Mouse (Mus musculus): ENCODE results near the gene Col18a1. TPM values are rescaled to one million over a fixed set of nuclear protein-coding genes. Genes with fewer than 3 reads are reported as not detected.

Col18a1 gene
- polyA plus RNA-seq, 1 experiment from 2014 or later, result 167 TPM

- Histone ChIP-seq H3K9me3 (ENCODE audit: low read length) (no peaks in the 10 kb centered on the region), H3K27ac (ENCODE audit: low read depth) (no peak overlapping the region), H3K36me3 (replicated peaks; ENCODE audit: insufficient read depth, low read length) (peaks cover 25% of the 10 kb centered on the region; the same call in 1 of the 2 replicates), H3K4me1 (ENCODE audit: insufficient read depth) (no peaks in the 10 kb centered on the region; the same call in 1 of the 2 replicates), H3K9ac (replicated peaks) (no peak overlapping the region), H3K4me3 (ENCODE audit: low read depth, low read length) (no peak overlapping the region), H3K27me3 (ENCODE audit: insufficient read depth, low read length) (no peaks in the 10 kb centered on the region), H3K4me2 (ENCODE audit: low read depth, low read length) (no peak overlapping the region)
- TF ChIP-seq CTCF (IDR thresholded peaks at IDR 0.05; ENCODE audit: low read depth), result peak; percentile 56
- TF ChIP-seq EP300 (IDR thresholded peaks at IDR 0.05; ENCODE audit: low read depth), result no peak
- DNase-seq (no peak), ATAC-seq (no peak)
Observed at GRCm38 (mm10) chr10:77064659-77065058, 101.7 kb downstream of the Col18a1 start.

GRCm38 (mm10) chr10:77064239-77064638, 102.1 kb downstream of the Col18a1 start:
- H3K27ac ChIP-seq (ENCODE audit: low read depth), result no peak overlapping the region
- WGBS (ENCODE audit: insufficient replicate concordance), result 56% methylated on average over 3 of the region's 3 CpGs
- H3K9ac ChIP-seq (replicated peaks), result no peak overlapping the region
- no peak overlapping the region for H3K4me2 ChIP-seq (ENCODE audit: low read depth, low read length)
- H3K4me3 ChIP-seq (ENCODE audit: low read depth, low read length), result no peak overlapping the region
- no peaks in the 10 kb centered on the region; the same call in 1 of the 2 replicates for H3K4me1 ChIP-seq (ENCODE audit: insufficient read depth)
- ATAC-seq, result no peak
- H3K27me3 ChIP-seq (ENCODE audit: insufficient read depth, low read length), result no peaks in the 10 kb centered on the region
- no peaks in the 10 kb centered on the region for H3K9me3 ChIP-seq (ENCODE audit: low read length)
- TF ChIP-seq EP300 (IDR thresholded peaks at IDR 0.05; ENCODE audit: low read depth), result no peak
- no peak for TF ChIP-seq CTCF (IDR thresholded peaks at IDR 0.05; ENCODE audit: low read depth)
- DNase-seq, result no peak
- peaks cover 23% of the 10 kb centered on the region; the same call in 1 of the 2 replicates for H3K36me3 ChIP-seq (replicated peaks; ENCODE audit: insufficient read depth, low read length)

GRCm38 (mm10) chr10:77062393-77063010, 103.8 kb downstream of the Col18a1 start:
- Histone ChIP-seq H3K36me3 (replicated peaks; ENCODE audit: insufficient read depth, low read length) (peaks cover 18% of the 10 kb centered on the region), H3K27me3 (ENCODE audit: insufficient read depth, low read length) (no peaks in the 10 kb centered on the region), H3K4me3 (ENCODE audit: low read depth, low read length) (no peak overlapping the region), H3K9ac (replicated peaks) (no peak overlapping the region), H3K27ac (ENCODE audit: low read depth) (no peak overlapping the region), H3K4me1 (ENCODE audit: insufficient read depth) (no peaks in the 10 kb centered on the region; the same call in 1 of the 2 replicates), H3K9me3 (ENCODE audit: low read length) (no peaks in the 10 kb centered on the region), H3K4me2 (ENCODE audit: low read depth, low read length) (no peak overlapping the region)
- 82% methylated on average over 11 of the region's 11 CpGs for WGBS (ENCODE audit: insufficient replicate concordance)
- no peak for DNase-seq
- TF ChIP-seq CTCF (IDR thresholded peaks at IDR 0.05; ENCODE audit: low read depth) (no peak), EP300 (IDR thresholded peaks at IDR 0.05; ENCODE audit: low read depth) (no peak)
- no peak for ATAC-seq

GRCm38 (mm10) chr10:77061426-77061825, 104.9 kb downstream of the Col18a1 start:
- Histone ChIP-seq H3K9me3 (ENCODE audit: low read length) (no peaks in the 10 kb centered on the region), H3K4me2 (ENCODE audit: low read depth, low read length) (no peak overlapping the region), H3K4me3 (ENCODE audit: low read depth, low read length) (no peak overlapping the region), H3K27me3 (ENCODE audit: insufficient read depth, low read length) (no peaks in the 10 kb centered on the region), H3K27ac (ENCODE audit: low read depth) (no peak overlapping the region), H3K9ac (replicated peaks) (no peak overlapping the region), H3K4me1 (ENCODE audit: insufficient read depth) (no peaks in the 10 kb centered on the region), H3K36me3 (replicated peaks; ENCODE audit: insufficient read depth, low read length) (peaks cover 16% of the 10 kb centered on the region)
- ATAC-seq (0 out of 2 replicates have a peak, but pooled peaks have one; percentile 8), DNase-seq (no peak)
- TF ChIP-seq CTCF (IDR thresholded peaks at IDR 0.05; ENCODE audit: low read depth) (0 out of 2 replicates have a peak, but pooled peaks have one; percentile 9), EP300 (IDR thresholded peaks at IDR 0.05; ENCODE audit: low read depth) (no peak)
- 68% methylated on average over 3 of the region's 3 CpGs for WGBS (ENCODE audit: insufficient replicate concordance)

GRCm38 (mm10) chr10:77056768-77057167, 109.6 kb downstream of the Col18a1 start:
- H3K27ac ChIP-seq (ENCODE audit: low read depth), result peak overlapping the region; percentile 55; the same call in 1 of the 2 replicates
- DNase-seq, result no peak
- H3K9me3 ChIP-seq (ENCODE audit: low read length), result no peaks in the 10 kb centered on the region
- no peak overlapping the region for H3K4me3 ChIP-seq (ENCODE audit: low read depth, low read length)
- TF ChIP-seq EP300 (IDR thresholded peaks at IDR 0.05; ENCODE audit: low read depth), result no peak
- no peak for TF ChIP-seq CTCF (IDR thresholded peaks at IDR 0.05; ENCODE audit: low read depth)
- no peak overlapping the region for H3K9ac ChIP-seq (replicated peaks)
- WGBS (ENCODE audit: insufficient replicate concordance), result 64% methylated on average over 10 of the region's 10 CpGs
- no peaks in the 10 kb centered on the region for H3K4me1 ChIP-seq (ENCODE audit: insufficient read depth)
- peaks cover 22% of the 10 kb centered on the region for H3K36me3 ChIP-seq (replicated peaks; ENCODE audit: insufficient read depth, low read length)
- ATAC-seq, result no peak
- no peak overlapping the region for H3K4me2 ChIP-seq (ENCODE audit: low read depth, low read length)
- H3K27me3 ChIP-seq (ENCODE audit: insufficient read depth, low read length), result no peaks in the 10 kb centered on the region

GRCm38 (mm10) chr10:77048606-77049005, 117.7 kb downstream of the Col18a1 start:
- H3K4me1 ChIP-seq (ENCODE audit: insufficient read depth), result no peaks in the 10 kb centered on the region
- 87% methylated on average over 3 of the region's 3 CpGs for WGBS (ENCODE audit: insufficient replicate concordance)
- ATAC-seq, result no peak

More at GRCm38 (mm10) chr10:77048606-77049005, 117.7 kb downstream of the Col18a1 start:
- no peak for DNase-seq
- Histone ChIP-seq H3K27me3 (ENCODE audit: insufficient read depth, low read length) (no peaks in the 10 kb centered on the region), H3K4me2 (ENCODE audit: low read depth, low read length) (no peak overlapping the region), H3K9me3 (ENCODE audit: low read length) (no peaks in the 10 kb centered on the region), H3K9ac (replicated peaks) (no peak overlapping the region), H3K4me3 (ENCODE audit: low read depth, low read length) (no peak overlapping the region), H3K36me3 (replicated peaks; ENCODE audit: insufficient read depth, low read length) (peaks cover 12% of the 10 kb centered on the region), H3K27ac (ENCODE audit: low read depth) (no peak overlapping the region)
- TF ChIP-seq CTCF (IDR thresholded peaks at IDR 0.05; ENCODE audit: low read depth), result no peak
- TF ChIP-seq EP300 (IDR thresholded peaks at IDR 0.05; ENCODE audit: low read depth), result no peak

All from liver, postnatal 0 days (tissue).